ENCODE assay signal across 19 mouse cellular contexts in genomic region chr3:118608708-118609107, GRCm38 (mm10). TPM values are rescaled to one million over a fixed set of nuclear protein-coding genes. Genes with fewer than 3 reads are reported as not detected.
DNase-seq lines count a peak whose midpoint lies in the region; ATAC-seq and TF ChIP-seq lines count a peak whose summit lies in the region.
"Had no signal": no experiment of that assay in that cellular context is flagged by ENCODE, and none has a peak within 500 bp of the region (broad histone marks: within the 10 kb centered on the region; RNA-seq: fewer than 3 reads in every experiment).

No protein-coding gene starts in this region.

- no peak overlapping the region for H3K4me2 ChIP-seq in forebrain, embryonic 14.5 days (ENCODE audit: low read length)
- H3K4me2 ChIP-seq in midbrain, postnatal 0 days (ENCODE audit: low read depth, low read length, poor library complexity, severe bottlenecking), result no peak overlapping the region
- H3K4me2 ChIP-seq: embryonic facial prominence, embryonic 12.5 days; midbrain, embryonic 15.5 days had no signal

- TF ChIP-seq CTCF in midbrain, postnatal 0 days (IDR thresholded peaks at IDR 0.05), result no peak

- H3K4me3 ChIP-seq in forebrain, embryonic 14.5 days (ENCODE audit: low read depth, low read length), result no peak overlapping the region
- H3K4me3 ChIP-seq in forebrain, embryonic 10.5 days, result no peak overlapping the region
- H3K4me3 ChIP-seq in midbrain, postnatal 0 days (ENCODE audit: low read depth, low read length), result no peak overlapping the region
- no peak overlapping the region for H3K4me3 ChIP-seq in midbrain, embryonic 10.5 days
- H3K4me3 ChIP-seq: embryonic facial prominence, embryonic 12.5 days; hindbrain, embryonic 10.5 days; midbrain, embryonic 15.5 days had no signal

- ATAC-seq in forebrain, embryonic 14.5 days, result no peak
- ATAC-seq in midbrain, postnatal 0 days (ENCODE audit: low FRiP score), result no peak
- ATAC-seq: midbrain, embryonic 15.5 days had no signal

- no peaks in the 10 kb centered on the region for H3K9me3 ChIP-seq in forebrain, embryonic 14.5 days (replicated peaks; ENCODE audit: control insufficient read depth, low read length)
- H3K9me3 ChIP-seq in forebrain, embryonic 10.5 days, result no peaks in the 10 kb centered on the region
- no peaks in the 10 kb centered on the region for H3K9me3 ChIP-seq in midbrain, postnatal 0 days (ENCODE audit: low read length)
- no peaks in the 10 kb centered on the region for H3K9me3 ChIP-seq in midbrain, embryonic 10.5 days (replicated peaks)
- H3K9me3 ChIP-seq: embryonic facial prominence, embryonic 12.5 days; hindbrain, embryonic 10.5 days; midbrain, embryonic 15.5 days had no signal

- H3K36me3 ChIP-seq in forebrain, embryonic 14.5 days (ENCODE audit: control insufficient read depth, insufficient read depth, low read length), result no peaks in the 10 kb centered on the region
- H3K36me3 ChIP-seq in forebrain, embryonic 10.5 days (replicated peaks), result no peaks in the 10 kb centered on the region
- H3K36me3 ChIP-seq in midbrain, postnatal 0 days (ENCODE audit: insufficient read depth, low read length), result no peaks in the 10 kb centered on the region
- no peaks in the 10 kb centered on the region for H3K36me3 ChIP-seq in midbrain, embryonic 10.5 days
- H3K36me3 ChIP-seq: embryonic facial prominence, embryonic 12.5 days; hindbrain, embryonic 10.5 days; midbrain, embryonic 15.5 days had no signal

- no peak overlapping the region for H3K27ac ChIP-seq in forebrain, embryonic 14.5 days (ENCODE audit: low read depth, low read length)
- no peak overlapping the region for H3K27ac ChIP-seq in forebrain, embryonic 10.5 days
- no peak overlapping the region for H3K27ac ChIP-seq in midbrain, postnatal 0 days (ENCODE audit: low read depth, low read length)
- H3K27ac ChIP-seq in midbrain, embryonic 10.5 days (replicated peaks), result no peak overlapping the region
- H3K27ac ChIP-seq: embryonic facial prominence, embryonic 12.5 days; hindbrain, embryonic 10.5 days; liver, embryonic 14.5 days; midbrain, embryonic 15.5 days had no signal

- H3K4me1 ChIP-seq in forebrain, embryonic 14.5 days (ENCODE audit: control insufficient read depth, insufficient read depth, low read length), result no peaks in the 10 kb centered on the region
- H3K4me1 ChIP-seq in forebrain, embryonic 10.5 days, result no peaks in the 10 kb centered on the region
- no peaks in the 10 kb centered on the region for H3K4me1 ChIP-seq in midbrain, postnatal 0 days (ENCODE audit: insufficient read depth, low read length)
- no peaks in the 10 kb centered on the region for H3K4me1 ChIP-seq in midbrain, embryonic 10.5 days
- H3K4me1 ChIP-seq: embryonic facial prominence, embryonic 12.5 days; hindbrain, embryonic 10.5 days; midbrain, embryonic 15.5 days had no signal

- peak; percentile 53 for DNase-seq in forebrain, embryonic 14.5 days (ENCODE audit: low spot score)
- DNase-seq in forebrain, embryonic 10.5 days (ENCODE audit: extremely low spot score, low spot score), result no peak
- peak; percentile 9 for DNase-seq in heart, adult 8-10 months (ENCODE audit: low spot score)
- DNase-seq in heart, postnatal 4 days, result no peak
- peak; percentile 49 for DNase-seq in midbrain, postnatal 0 days (ENCODE audit: low spot score)
- DNase-seq in midbrain, embryonic 10.5 days (ENCODE audit: low spot score), result no peak
- no peak for DNase-seq in urinary bladder, adult 18-20 months (ENCODE audit: low spot score in 2 of 2)
- DNase-seq: cerebellum, adult 11 months; gastrocnemius, postnatal 36 days; kidney, adult 9 months; kidney, postnatal 36 days; retina, postnatal 1 day; spleen, adult 18-20 months; thymus, adult 18-20 months had no signal

- H3K27me3 ChIP-seq in forebrain, embryonic 14.5 days (replicated peaks; ENCODE audit: control insufficient read depth, insufficient read depth, low read length), result no peaks in the 10 kb centered on the region
- H3K27me3 ChIP-seq in forebrain, embryonic 10.5 days (ENCODE audit: poor library complexity, severe bottlenecking), result no peaks in the 10 kb centered on the region
- H3K27me3 ChIP-seq in midbrain, postnatal 0 days (ENCODE audit: insufficient read depth, low read length), result no peaks in the 10 kb centered on the region
- H3K27me3 ChIP-seq in midbrain, embryonic 10.5 days (ENCODE audit: low read depth, poor library complexity, severe bottlenecking), result no peaks in the 10 kb centered on the region
- H3K27me3 ChIP-seq: embryonic facial prominence, embryonic 12.5 days; midbrain, embryonic 15.5 days had no signal

- 42% methylated on average over 4 of the region's 4 CpGs for WGBS in forebrain, embryonic 14.5 days
- WGBS in forebrain, embryonic 10.5 days, result 77% methylated on average over 4 of the region's 4 CpGs
- 41% methylated on average over 4 of the region's 4 CpGs for WGBS in midbrain, postnatal 0 days
- WGBS in midbrain, embryonic 10.5 days, result 88% methylated on average over 4 of the region's 4 CpGs

- H3K9ac ChIP-seq in forebrain, embryonic 14.5 days (ENCODE audit: low read length), result no peak overlapping the region
- H3K9ac ChIP-seq in midbrain, postnatal 0 days (replicated peaks; ENCODE audit: low read length, poor library complexity, severe bottlenecking), result no peak overlapping the region
- H3K9ac ChIP-seq: embryonic facial prominence, embryonic 12.5 days; liver, embryonic 14.5 days; midbrain, embryonic 15.5 days had no signal

RNA-seq across cellular contexts. Expression of gene Dpyd, which starts 46.8 kb away (rescaled TPM):
- 3.0 and 4.6 TPM in 2 replicates for polyA plus RNA-seq in forebrain, embryonic 14.5 days (2014; fragmentation: Nextera tagmentation; extraction: Ambion mirVana)
- polyA plus RNA-seq in forebrain, embryonic 10.5 days (2016; fragmentation: Nextera tagmentation; extraction: Ambion mirVana), result 4.5 and 5.8 TPM in 2 replicates
- 1 to 10 TPM; 5.1 to 9.3 (median 7.1) TPM for total RNA-seq in heart, adult 8-10 months (2022)
- 1 to 10 TPM; 2.5 to 3.0 TPM for total RNA-seq in heart, postnatal 4 days (2021)
- 4.5 and 5.9 TPM in 2 replicates for total RNA-seq in midbrain, postnatal 0 days (2014; rRNA removed)
- 3.5 and 3.6 TPM in 2 replicates for polyA plus RNA-seq in midbrain, postnatal 0 days (2015; fragmentation: Nextera tagmentation; extraction: Ambion mirVana)
- 3.5 and 3.6 TPM in 2 replicates for polyA plus RNA-seq in midbrain, embryonic 10.5 days (2016; fragmentation: Nextera tagmentation; extraction: Ambion mirVana)
- total RNA-seq: common myeloid progenitor, adult 5-6 weeks had no signal

Comparison
In these comparisons a context has a peak if more than half of its experiments do, and no peak if none do; other contexts are left out.
1. DNase-seq: peak in forebrain, embryonic 14.5 days (single experiment), heart, adult 8-10 months (single experiment) and midbrain, postnatal 0 days (single experiment); none in forebrain, embryonic 10.5 days (single experiment), heart, postnatal 4 days (single experiment), midbrain, embryonic 10.5 days (single experiment) and urinary bladder, adult 18-20 months (0 of 2).